Mouse (Mus musculus): ENCODE data around the gene Ltk. TPM values are rescaled to one million over a fixed set of nuclear protein-coding genes. Genes with fewer than 3 reads are reported as not detected.
A peak's percentile ranks its signal among the peaks of the same experiment; 100 is the strongest.

Ltk gene
- total RNA-seq (2021): not detected

DNA sequence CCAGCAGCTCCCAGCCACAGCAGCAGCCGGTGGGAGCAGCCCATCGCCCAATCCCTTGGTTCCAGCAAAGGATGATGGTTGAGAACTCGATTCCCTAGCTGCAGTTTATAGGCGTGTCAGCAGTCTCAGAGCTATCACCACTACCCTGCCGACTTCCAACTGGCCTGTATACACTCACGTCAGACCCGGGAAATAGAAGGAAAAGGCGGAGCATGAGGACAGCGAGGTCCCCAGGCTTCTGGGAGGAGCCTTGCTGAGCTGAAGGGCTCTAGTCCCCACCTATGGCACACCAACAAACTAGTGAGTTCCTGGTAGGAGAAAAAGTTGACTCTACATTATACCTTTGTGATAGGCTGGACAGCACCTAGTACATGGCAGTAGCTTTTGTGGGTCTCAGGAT is at the start of gene Ltk:
TSS of gene Ltk (minus strand) at position 181 of the 400 bp plus-strand sequence.
- intact Hi-C loops (cut with DNase I): no loop called here
- no peak for DNase-seq

DNA sequence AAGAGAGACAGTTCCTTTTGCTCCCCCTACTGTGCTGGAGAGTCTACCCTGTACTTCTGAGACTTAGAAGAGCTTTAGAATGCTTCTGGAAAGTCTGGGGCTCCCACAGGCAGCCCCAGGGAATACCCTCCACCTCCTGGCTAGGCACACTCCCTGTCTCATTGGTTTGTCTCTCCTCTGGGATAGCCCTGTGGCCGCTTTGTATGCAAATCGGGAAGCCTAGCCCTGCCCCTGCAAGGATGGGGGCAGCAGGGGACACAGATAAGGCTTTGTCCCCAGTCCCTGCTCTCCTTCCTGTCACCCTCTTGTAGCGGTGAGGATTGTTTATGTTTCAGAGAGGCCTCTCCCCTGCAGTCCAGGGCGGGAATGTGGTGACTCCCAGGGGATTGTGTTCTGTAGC is 48.6 kb upstream of the Ltk start:
- intact Hi-C loops (cut with DNase I): no loop called here
- DNase-seq: no peak

DNA sequence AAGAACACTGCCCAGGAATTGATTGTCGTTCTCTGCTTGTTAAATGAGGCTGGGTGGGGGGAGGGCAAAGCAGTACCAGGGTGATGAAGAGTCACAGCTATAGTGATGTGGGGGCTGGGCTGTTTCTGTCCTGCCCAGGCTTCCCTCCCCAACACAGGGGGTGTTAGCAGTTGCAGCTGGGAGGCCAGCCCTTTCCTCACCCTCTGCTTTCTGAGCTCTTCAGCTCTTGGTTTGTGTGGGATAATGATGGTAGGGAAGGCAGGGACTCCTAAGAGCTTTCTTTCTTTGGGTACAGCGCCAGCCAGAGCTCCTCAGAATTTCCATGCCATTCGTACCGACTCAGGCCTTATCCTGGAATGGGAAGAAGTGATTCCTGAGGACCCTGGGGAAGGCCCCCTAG is 48.2 kb upstream of the Ltk start:
- intact Hi-C loops (cut with DNase I): no loop called here
- DNase-seq: no peak

DNA sequence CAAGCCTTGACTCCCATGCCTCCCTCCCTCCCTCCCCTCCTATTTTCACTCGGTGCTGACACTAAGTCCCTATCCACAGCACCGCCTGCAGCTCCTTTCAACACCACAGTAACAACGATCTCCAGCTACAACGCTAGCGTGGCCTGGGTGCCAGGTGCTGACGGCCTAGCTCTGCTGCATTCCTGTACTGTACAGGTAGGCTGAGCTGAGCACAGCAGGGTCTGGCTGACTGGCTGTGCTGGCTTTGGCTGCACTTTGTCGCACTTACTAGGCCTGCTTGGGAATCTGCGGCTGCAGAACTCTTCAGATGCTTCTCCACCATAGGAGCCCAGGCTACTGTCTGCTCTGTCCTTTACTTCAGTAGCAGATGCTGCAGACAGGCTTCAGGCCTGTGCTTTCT is 45.3 kb upstream of the Ltk start:
- intact Hi-C loops (cut with DNase I): no loop called here
- no peak for DNase-seq

DNA sequence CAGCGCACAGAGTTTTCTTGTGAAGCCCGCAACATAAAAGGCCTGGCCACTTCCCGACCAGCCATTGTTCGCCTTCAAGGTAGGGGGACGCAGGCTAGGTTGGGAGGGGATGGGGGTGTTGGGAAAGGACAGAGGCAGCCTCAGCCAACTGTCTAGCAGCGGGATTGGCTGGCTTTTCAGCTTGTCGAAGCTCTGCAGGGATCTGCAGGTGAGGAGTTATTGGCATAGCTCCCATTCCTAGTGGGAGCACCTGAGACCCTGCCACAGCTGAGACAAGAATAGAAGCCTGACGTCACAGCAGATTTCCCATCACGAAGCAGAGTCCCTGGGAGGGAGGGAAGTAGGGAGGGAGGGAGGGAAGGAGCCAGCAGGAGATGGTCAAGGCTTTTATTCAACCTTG is 44.5 kb upstream of the Ltk start:
- intact Hi-C loops (cut with DNase I): no loop called here
- DNase-seq: no peak

DNA sequence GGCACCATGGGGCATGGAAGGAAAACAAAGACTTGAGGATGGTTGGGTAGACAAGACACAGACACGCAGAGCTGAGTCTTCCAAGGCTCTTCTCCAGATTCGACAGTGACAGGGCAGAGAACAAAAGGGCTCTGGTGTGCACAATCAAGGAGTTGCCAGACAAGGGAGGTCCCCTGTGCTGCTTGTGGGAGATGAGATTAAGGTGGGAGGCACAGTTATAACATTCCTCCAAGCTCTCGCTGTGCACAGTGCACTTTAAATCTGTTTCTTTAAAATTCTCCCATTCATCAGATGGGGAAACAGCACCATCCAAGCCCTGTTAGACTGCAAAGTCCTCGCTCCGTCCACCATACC is 44.0 kb upstream of the Ltk start:
- no peak for DNase-seq

DNA sequence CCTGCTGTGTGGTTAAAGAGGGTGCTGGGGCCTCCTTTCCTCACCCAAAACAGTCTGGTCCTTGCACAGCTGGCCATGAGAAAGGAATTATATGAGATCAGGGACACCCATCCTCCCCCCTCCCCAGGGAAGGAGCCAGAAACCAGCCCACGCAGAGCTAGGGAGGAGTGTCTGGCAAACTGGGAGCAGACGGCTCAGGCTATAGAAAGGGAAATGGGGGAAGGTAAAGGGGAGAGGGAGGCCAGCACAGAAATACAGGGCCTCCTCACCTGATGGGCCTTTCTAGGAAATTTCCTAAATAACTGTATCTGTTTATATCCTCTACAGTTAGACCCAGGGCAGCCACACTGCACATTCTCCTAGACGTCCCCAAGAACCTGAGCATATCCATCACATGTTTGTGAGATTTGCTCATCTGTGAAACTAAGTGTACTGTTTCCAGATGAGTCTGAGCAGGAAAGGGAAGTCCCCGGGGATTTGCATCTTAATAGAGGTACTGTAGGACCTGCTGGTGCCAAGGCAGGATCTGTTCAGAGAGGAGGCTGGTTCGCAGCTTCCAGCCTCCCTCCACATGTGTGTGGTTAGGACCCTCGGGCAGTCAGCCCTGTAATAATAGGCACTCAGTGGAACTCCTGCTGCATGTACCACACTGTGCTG is 43.5 kb upstream of the Ltk start:
- intact Hi-C loops (cut with DNase I): no loop called here
- DNase-seq: no peak

More for the DNA sequence above, 44.0 kb upstream of the Ltk start:
- intact Hi-C loops (cut with DNase I): no loop called here

DNA sequence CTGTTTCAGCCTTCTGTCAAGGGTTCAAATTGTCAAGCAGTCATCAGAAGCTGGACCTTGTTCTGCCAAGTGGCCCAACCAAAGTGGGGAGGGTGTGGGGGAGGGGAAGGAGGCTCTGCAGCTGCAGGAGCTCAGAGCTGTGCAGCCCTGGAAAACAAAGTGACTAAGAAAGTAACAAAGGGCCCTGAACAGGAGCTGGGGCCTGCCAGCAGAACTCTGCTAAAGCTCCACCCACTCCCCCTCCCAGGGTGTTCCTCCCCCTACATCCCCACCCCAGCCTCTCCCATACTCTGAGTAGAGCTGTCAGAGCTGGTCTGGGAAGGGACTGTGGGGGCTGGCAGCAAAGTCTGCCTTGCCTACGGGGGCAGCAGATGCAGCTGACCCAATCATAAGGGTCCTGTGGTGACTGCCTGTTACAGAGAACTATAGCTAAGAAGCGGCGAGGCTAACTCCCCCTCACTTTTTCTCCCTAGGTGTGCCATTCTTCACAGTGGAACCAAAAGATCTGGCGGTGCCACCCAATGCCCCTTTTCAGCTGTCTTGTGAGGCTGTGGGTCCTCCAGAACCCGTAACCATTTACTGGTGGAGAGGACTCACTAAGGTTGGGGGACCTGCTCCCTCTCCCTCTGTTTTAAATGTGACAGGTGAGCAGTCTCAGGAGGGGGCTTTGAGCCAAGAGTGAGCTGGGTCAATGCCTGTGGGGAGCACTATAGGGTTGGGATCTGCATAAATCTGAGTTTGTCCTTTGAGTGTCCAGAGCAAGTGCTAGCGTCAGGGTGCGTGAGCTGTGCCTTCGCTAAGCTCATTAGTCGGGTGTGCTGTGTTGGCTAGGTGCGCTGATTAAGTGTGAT is 42.8 kb upstream of the Ltk start:
- DNase-seq: no peak
- intact Hi-C loops (cut with DNase I): no loop called here

DNA sequence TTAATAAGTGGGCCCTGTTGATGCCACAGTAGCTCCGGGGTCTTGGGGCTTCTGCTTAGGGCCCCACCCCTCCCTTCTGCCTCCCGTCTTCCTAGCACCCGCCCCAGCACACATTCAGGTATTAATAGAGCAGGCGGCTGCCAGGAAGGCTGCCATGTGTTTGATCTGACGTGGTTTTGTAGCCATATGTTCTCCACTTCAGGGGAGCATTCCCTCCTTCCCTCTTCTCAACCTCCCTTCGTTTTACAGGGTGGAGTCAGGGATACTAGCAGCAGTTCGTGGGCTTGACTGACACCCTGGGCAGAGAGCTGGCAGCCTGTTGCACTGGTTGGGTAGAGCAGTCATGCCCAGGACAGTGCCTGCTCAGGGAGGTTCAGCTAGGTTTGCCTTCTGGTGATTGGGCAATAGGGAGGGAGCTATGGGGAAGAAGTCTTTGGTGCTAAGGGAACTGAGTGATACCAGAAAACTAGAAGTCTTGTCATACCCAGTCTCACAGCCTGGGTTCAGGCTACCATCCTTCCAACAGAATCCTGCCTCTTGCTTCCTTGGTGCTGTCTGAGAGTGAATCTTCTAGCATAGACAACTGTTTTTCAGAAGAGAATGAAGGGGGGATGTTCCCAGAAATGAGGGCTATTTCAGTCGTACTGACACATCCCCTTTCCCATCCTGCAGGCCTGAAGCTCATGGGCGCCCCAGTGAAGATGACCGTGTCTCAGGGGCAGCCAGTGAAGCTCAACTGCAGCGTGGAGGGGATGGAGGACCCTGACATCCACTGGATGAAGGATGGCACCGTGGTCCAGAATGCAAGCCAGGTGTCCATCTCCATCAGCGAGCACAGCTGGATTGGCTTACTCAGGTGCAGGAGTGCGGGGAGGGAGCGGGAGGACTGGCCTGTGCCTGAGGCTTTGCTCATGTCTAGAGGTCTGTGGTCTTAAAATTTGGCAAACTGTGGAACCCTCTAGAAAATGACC is 40.9 kb upstream of the Ltk start:
- intact Hi-C loops (cut with DNase I): no loop called here
- no peak for DNase-seq

DNA sequence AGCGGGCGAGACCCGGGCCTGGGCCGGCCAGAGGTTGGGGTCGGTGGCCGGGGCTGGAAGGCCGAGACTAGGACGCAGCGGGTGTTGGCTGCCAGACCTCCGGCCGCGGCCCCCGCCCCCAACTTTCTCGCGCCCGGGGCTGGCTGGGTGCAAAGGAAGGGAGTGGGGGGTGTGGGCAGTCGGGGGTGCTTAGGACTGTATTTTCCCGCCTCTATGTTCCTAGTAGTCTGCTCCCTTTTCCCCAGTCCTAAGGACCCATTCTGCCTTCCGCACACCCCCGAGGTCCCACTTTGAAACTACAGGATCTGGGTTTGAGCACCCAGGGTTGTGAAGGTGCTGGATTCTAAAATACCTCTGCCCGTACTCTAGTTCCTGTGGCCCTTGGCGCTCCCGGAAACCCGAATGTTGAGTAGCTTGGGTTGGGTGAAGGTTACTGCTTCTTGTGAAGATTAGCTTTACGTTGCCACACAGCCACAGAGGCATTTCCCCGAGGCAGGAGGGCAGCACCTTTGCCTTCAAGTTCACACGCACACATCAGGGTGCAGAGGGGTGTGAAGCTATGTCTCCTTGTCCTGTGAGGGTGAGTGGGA is 39.8 kb upstream of the Ltk start:
- DNase-seq: no peak
- intact Hi-C loops (cut with DNase I): loop anchor here (5.0 kb wide), 1 partner anchor 72 kb away; no protein-coding TSS in a partner anchor

DNA sequence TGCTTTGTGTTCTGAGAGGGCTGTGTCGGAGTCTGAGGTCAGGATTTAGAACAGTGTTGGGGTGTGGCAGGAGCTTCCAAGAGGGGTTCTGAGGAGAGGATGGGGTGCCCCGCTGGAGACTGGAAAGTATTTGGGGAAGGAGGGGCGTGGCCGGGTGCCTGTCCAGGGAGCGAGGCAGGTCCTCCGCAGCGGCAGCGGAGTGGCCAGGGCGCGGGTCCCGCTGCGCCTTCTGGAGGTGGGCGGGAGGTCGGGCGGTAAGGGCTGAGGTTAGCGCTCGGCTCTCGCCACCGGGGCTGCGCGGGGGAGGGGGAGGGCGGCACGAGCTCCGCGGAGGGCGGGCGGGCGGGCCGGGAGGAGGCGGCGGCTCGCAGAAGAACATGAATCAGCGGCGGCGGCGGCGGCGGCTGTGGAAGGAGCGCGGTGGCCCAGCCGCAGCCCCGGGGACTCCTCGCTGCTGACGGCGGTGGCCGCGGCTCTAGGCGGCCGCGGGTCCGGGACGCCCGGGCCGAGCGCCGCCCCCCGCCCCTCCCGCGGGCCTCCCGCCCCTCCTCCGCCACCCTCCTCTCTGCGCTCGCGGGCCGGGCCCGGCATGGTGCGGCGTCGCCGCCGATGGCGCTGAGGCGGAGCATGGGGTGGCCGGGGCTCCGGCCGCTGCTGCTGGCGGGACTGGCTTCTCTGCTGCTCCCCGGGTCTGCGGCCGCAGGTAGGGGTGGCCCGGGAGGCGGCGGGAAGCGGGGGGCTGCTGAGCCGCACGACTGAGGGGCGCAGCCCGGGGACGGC is 39.1 kb upstream of the Ltk start:
- intact Hi-C loops (cut with DNase I): loop anchor here (5.0 kb wide), 1 partner anchor 73 kb away; no protein-coding TSS in a partner anchor
- DNase-seq: peak; percentile 47 to 62

DNA sequence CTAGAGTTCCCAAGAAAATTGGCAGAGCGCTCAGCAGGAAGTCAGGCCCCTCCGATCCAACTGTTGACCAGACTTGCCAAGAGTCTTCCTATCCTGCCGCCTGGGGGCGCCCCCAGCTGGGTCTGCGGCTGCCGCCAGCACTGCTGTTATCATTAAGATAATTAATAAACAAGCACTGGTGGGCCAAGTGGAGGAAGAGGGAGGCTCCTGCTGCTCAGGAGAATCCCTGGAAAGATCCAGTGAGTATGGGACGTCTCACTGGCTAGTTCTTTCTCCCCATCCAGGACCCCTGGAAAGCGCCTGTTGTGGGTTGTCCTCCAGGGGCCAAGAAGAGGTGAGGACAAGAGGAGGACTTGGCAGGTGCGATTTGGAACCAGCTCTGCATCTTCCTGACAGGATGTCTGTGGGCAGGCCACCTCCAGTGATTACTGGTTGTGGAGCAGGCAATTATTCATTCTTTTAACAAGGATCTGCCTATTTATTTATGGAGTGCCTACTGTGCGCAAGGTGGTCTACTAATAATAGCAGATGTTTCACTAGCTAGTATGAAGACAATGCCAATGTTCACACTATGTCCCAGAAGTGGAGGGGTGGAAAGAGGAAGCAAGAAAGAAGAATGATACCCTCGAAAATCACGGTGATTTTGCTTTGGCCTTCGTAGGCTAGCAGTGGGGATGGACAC is 38.2 kb upstream of the Ltk start:
- intact Hi-C loops (cut with DNase I): loop anchor here (5.0 kb wide), 1 partner anchor 74 kb away; no protein-coding TSS in a partner anchor
- DNase-seq: peak; percentile 71 to 72

DNA sequence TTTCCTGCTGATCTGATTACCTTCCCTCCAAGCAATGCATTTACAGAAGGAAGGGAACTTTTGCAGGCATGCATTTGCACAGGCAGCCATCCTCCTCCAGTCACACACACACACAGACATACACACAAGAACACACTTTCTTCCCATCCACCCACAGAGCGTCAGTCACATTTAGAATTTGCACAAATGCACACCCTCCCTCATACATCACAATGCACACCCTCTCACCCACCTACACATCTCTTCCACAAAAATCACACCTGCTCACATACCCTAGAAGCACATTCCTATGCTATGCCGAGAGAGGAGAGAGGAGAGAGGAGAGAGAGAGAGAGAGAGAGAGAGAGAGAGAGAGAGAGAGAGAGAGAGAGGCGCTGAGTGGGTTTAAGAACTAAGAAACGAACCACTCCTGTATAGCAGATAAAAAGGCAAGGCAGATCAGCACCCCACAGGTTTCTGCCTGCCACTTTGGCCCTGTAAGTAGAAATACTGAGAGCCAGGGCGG is 37.1 kb upstream of the Ltk start, which contains the start of gene Tyro3:
TSS of gene Tyro3 (plus strand) at position 455 of the 505 bp plus-strand sequence.
- intact Hi-C loops (cut with DNase I): loop anchor here (5.0 kb wide), 1 partner anchor 75 kb away; no protein-coding TSS in a partner anchor
- DNase-seq: no peak

DNA sequence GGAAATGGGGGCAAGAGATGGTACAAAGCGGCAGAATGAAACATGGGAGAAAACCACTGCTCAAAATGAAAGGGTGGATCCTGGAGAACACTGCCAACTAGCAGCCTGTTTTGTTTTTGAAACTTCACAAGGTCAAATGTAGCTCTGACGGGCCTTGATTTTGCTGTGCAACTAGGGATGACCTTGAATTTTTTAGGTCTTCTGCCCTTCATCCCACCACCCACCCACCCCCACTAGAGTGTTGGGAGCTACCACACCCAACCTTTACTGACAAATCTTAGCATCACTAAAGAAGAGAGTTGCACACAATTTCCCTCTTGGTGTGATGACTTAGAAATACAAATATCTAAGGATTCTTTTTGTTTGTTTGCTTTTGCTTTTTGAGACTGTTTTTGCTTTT is 29.8 kb upstream of the Ltk start:
- intact Hi-C loops (cut with DNase I): loop anchor here (5.0 kb wide), 2 partner anchors 107 to 222 kb away; partner anchors contain the start of gene Mga
- DNase-seq: no peak

DNA sequence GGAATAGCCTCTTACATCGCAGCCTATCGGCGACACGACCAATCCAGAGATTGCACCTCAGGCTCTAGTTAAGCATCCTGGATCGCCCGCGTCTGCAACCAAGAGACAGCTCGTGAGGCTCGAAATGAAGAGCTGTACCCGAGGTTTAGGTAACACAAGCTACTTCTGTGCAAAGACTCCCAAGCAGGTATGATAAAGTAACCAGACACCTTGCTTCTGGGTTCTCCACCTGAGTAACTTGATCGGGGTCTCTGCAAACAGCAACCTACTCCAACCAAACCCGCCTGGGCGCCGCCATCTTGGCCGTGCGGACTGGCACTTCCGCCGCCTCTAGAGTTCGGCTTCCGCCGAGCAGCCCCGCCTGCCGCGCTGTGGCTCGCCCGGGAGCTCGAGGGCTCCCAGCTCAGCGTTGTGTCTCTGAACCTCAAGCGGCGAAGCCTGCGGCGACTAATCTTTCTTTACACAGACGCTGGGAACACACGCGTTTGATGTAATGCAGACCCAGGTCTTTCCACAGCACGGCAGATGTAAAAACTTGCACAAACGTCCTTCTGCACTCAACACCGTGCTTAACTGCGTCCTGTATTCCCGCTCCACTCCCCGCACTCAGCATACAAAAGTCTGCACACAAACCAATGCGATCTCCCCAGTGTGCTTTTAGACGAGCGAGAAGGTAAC is 27.1 kb upstream of the Ltk start, which contains the start of gene Rpap1:
TSS of gene Rpap1 (minus strand) at position 332 of the 678 bp plus-strand sequence.
- intact Hi-C loops (cut with DNase I): loop anchor here (5.0 kb wide), 2 partner anchors 110 to 225 kb away; partner anchors contain the start of gene Mga

DNA sequence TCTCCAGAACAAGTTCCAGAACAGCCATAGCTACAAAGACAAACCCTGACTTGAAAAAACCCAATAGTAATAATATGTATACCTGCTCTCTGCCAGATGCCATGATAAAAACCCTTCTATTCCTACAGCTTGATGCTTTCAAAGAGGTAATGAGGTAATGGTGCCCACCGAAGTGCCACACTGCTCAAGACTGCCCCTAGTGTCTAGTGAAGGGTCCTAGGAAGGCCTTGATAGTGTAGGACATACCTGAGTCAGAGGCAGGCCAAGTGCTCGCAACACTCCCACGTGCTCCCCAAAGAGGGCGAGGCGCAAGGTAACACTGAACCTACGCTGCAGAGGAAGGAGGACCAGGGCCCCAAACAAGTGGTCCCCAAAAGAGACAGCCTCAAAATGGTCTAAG is 7.0 kb upstream of the Ltk start:
- no peak for DNase-seq
- intact Hi-C loops (cut with DNase I): no loop called here

More for the DNA sequence above, 27.1 kb upstream of the Ltk start, which contains the start of gene Rpap1:
- peak; percentile 82 to 86 for DNase-seq

DNA sequence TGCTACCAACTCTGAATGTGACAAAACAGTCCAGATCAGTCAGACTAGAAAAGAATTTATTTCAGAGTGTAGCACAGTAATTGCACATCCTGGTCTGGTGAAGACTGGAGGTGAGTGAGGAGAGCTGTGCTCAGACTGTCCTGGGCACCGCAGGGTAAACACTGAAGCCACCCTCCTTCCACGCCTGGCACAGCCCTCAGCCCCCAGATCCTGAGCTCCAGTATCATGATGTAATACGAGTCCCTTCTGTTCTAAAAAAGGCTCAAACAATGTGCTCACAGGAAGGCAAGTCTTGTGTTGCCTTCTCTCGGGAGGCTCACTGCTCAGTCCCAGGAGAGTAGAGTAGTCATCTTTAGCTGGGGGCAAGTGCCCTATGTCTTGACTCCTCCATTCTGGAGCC is 3.7 kb upstream of the Ltk start:
- intact Hi-C loops (cut with DNase I): no loop called here
- no peak for DNase-seq

DNA sequence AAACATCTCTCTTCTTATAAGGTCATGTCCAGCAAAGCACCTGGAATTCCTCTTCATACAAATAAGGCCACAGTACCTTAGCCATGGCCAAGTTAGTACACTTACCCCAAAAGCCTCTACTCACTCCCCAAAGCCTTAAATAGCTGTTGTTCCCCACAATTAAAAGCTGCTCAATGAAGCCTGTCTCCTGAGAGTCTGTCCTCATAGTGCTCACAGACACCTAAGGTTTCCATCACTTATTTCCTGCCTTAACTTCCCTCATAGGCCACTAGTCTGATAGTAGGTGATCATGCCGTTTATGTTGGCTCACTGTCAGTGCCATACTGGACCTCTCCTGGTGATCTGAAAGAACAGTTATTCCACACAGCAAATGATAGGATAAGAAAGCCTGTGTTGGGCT is 2.0 kb upstream of the Ltk start:
- intact Hi-C loops (cut with DNase I): no loop called here

More for the DNA sequence above, 2.0 kb upstream of the Ltk start:
- no peak for DNase-seq

Data from heart, postnatal 36 days (tissue).